Mouse (Mus musculus) gastrocnemius, adult 18-20 months (tissue): ENCODE measurements around the gene Dusp2. TPM values are rescaled to one million over a fixed set of nuclear protein-coding genes. Genes with fewer than 3 reads are reported as not detected.

ENCODE experiments used
- total RNA-seq, 2 experiments: library from RNA; stranded (reverse); gene quantifications; 2 replicates each; pipeline ENCODE4 v1.2.3; 2021

Dusp2 gene
- total RNA-seq, 2 experiments from 2014 or later, result 0.37 to 1.00 TPM

Other genes starting within 250 kb of the Dusp2 start
- under 1 TPM; 0.50 to 0.66 TPM for gene Ncaph, start 202.2 kb upstream of the Dusp2 start, total RNA-seq
- gene Itpripl1, start 192.7 kb upstream of the Dusp2 start, total RNA-seq, result 1 to 10 TPM; 3.6 to 7.6 TPM
- under 1 TPM; 0.71 to 0.97 TPM for gene 1810024B03Rik, start 127.9 kb upstream of the Dusp2 start, total RNA-seq
- gene Snrnp200, start 127.8 kb upstream of the Dusp2 start, total RNA-seq, result 10 to 100 TPM; 47.2 TPM
- gene Ciao1, start 88.3 kb upstream of the Dusp2 start, total RNA-seq, result 10 to 100 TPM; 51.0 to 55.1 TPM
- gene Tmem127, start 88.3 kb upstream of the Dusp2 start, total RNA-seq, result 10 to 100 TPM; 22.2 to 28.1 TPM
- gene Stard7, start 65.9 kb upstream of the Dusp2 start, total RNA-seq, result 100 to 1,000 TPM; 107 to 134 TPM
- not detected for gene Astl, start 2.5 kb downstream of the Dusp2 start, total RNA-seq
- gene Adra2b, start 27.0 kb downstream of the Dusp2 start, total RNA-seq, result under 1 TPM; 0.40 to 0.71 TPM
- gene Gpat2, start 89.0 kb downstream of the Dusp2 start, total RNA-seq, result not detected
- gene Fahd2a, start 108.4 kb downstream of the Dusp2 start, total RNA-seq, result 10 to 100 TPM; 22.0 to 22.8 TPM
- gene Kcnip3, start 185.9 kb downstream of the Dusp2 start, total RNA-seq, result under 1 TPM; 0.21 to 0.43 TPM
- not detected for gene Prom2, start 205.3 kb downstream of the Dusp2 start, total RNA-seq